Mouse (Mus musculus) embryonic facial prominence, embryonic 14.5 days (tissue): ENCODE data around the gene Sestd1. TPM values are rescaled to one million over a fixed set of nuclear protein-coding genes. Genes with fewer than 3 reads are reported as not detected.

Source experiments
- ATAC-seq: fragments of 200-750 bp; cut with Nextera tagmentation; 2 replicates; pipeline ENCODE4 v1.8.0; 2017; ENCODE audit warnings: low read depth, moderate number of reproducible peaks, moderate TSS enrichment
- DNase-seq: peaks from one replicate; pipeline ENCODE4 v3.0.0-alpha.2; 2015; ENCODE audit warnings: low spot score
- H3K27ac ChIP-seq: fragments of 300-500 bp; sonication (generic); replicated peaks from 2 replicates; pipeline ENCODE4 v1.5.1; 2014; ENCODE audit warnings: low read depth, mild to moderate bottlenecking, low read length, moderate library complexity
- H3K27me3 ChIP-seq: fragments of 300-500 bp; sonication (generic); replicated peaks from 2 replicates; pipeline ENCODE4 v1.6.1; 2014; ENCODE audit warnings: low read length; ENCODE audit not compliant: control insufficient read depth, insufficient read depth
- H3K36me3 ChIP-seq: fragments of 300-500 bp; sonication (generic); 2 replicates; pipeline ENCODE4 v1.6.1; 2014; ENCODE audit warnings: low read length, mixed read lengths; ENCODE audit not compliant: control insufficient read depth, insufficient read depth
- H3K4me1 ChIP-seq: fragments of 300-500 bp; sonication (generic); 2 replicates; pipeline ENCODE4 v1.6.1; 2014; ENCODE audit warnings: antibody characterized with exemption, low read length; ENCODE audit not compliant: control insufficient read depth, insufficient read depth
- H3K4me2 ChIP-seq: fragments of 300-500 bp; sonication (generic); 2 replicates; pipeline ENCODE4 v1.6.1; 2014; ENCODE audit warnings: low read depth, mild to moderate bottlenecking, low read length, moderate library complexity, mixed read lengths
- H3K4me3 ChIP-seq: fragments of 300-500 bp; sonication (generic); 2 replicates; pipeline ENCODE4 v1.5.1; 2014; ENCODE audit warnings: low read depth, mild to moderate bottlenecking, low read length
- H3K9ac ChIP-seq: fragments of 300-500 bp; sonication (generic); 2 replicates; pipeline ENCODE4 v1.6.1; 2014; ENCODE audit warnings: low read depth, mild to moderate bottlenecking, low read length, moderate library complexity, mixed read lengths
- H3K9me3 ChIP-seq: fragments of 300-500 bp; sonication (generic); 2 replicates; pipeline ENCODE4 v1.6.1; 2016; ENCODE audit warnings: low read length; ENCODE audit not compliant: control insufficient read depth
- WGBS: fragments of 180-500 bp; shearing (Covaris S2); extraction: QIAGEN DNeasy Blood & Tissue Kit; methylation state at CpG from one replicate; pipeline ENCODE4 v1.1.7; 2014; 5-methylcytosine and 5-hydroxymethylcytosine counted together
- polyA plus RNA-seq: library from polyadenylated mRNA; unstranded; fragments of >200 nt; fragmentation: Nextera tagmentation; extraction: Ambion mirVana; gene quantifications from 2 replicates; pipeline ENCODE4 v1.2.1, GENCODE M21; 2014

The Sestd1 gene
- polyA plus RNA-seq, 1 experiment from 2014 or later: 19.6 TPM

GRCm38 (mm10) chr2:77309313-77309712 is 28.9 kb upstream of the Sestd1 start:
- ATAC-seq: no peak
- no peak overlapping the region for H3K4me2 ChIP-seq
- no peak for DNase-seq
- H3K9ac ChIP-seq: no peak overlapping the region
- no peaks in the 10 kb centered on the region for H3K4me1 ChIP-seq
- H3K9me3 ChIP-seq: no peaks in the 10 kb centered on the region
- H3K27me3 ChIP-seq: no peaks in the 10 kb centered on the region
- no peaks in the 10 kb centered on the region for H3K36me3 ChIP-seq
- WGBS: 59% methylated on average over 7 of the region's 7 CpGs
- no peak overlapping the region for H3K27ac ChIP-seq
- H3K4me3 ChIP-seq: no peak overlapping the region

- WGBS: 81% methylated on average over 3 of the region's 3 CpGs
- Histone ChIP-seq H3K9me3 (no peaks in the 10 kb centered on the region), H3K27ac (no peak overlapping the region), H3K4me2 (no peak overlapping the region), H3K36me3 (no peaks in the 10 kb centered on the region), H3K4me3 (no peak overlapping the region), H3K9ac (no peak overlapping the region), H3K4me1 (no peaks in the 10 kb centered on the region), H3K27me3 (no peaks in the 10 kb centered on the region)
- no peak for ATAC-seq
- DNase-seq: no peak
These were observed 24.1 kb upstream of the Sestd1 start for GRCm38 (mm10) chr2:77304494-77304893.

- DNase-seq: no peak
- no peak for ATAC-seq
- no peak overlapping the region for H3K4me2 ChIP-seq
- no peaks in the 10 kb centered on the region for H3K36me3 ChIP-seq
- H3K27ac ChIP-seq: no peak overlapping the region
- H3K4me1 ChIP-seq: no peaks in the 10 kb centered on the region
- no peak overlapping the region for H3K9ac ChIP-seq
- no peaks in the 10 kb centered on the region for H3K27me3 ChIP-seq
- no peaks in the 10 kb centered on the region for H3K9me3 ChIP-seq
- no peak overlapping the region for H3K4me3 ChIP-seq
- 78% methylated on average over 3 of the region's 3 CpGs for WGBS
These were observed 23.3 kb upstream of the Sestd1 start for GRCm38 (mm10) chr2:77303716-77304115.

- Histone ChIP-seq H3K4me3 (no peak overlapping the region), H3K27me3 (no peaks in the 10 kb centered on the region), H3K27ac (no peak overlapping the region), H3K4me2 (no peak overlapping the region), H3K4me1 (no peaks in the 10 kb centered on the region), H3K36me3 (no peaks in the 10 kb centered on the region), H3K9ac (no peak overlapping the region), H3K9me3 (no peaks in the 10 kb centered on the region)
- WGBS: 81% methylated on average over 6 of the region's 6 CpGs
- no peak for ATAC-seq
- DNase-seq: no peak
These were observed 22.4 kb upstream of the Sestd1 start for GRCm38 (mm10) chr2:77302655-77303348.

GRCm38 (mm10) chr2:77301687-77302389 is 21.4 kb upstream of the Sestd1 start:
- no peaks in the 10 kb centered on the region for H3K36me3 ChIP-seq
- no peaks in the 10 kb centered on the region for H3K9me3 ChIP-seq
- ATAC-seq: no peak
- WGBS: 62% methylated on average over 9 of the region's 9 CpGs
- no peaks in the 10 kb centered on the region for H3K27me3 ChIP-seq
- H3K4me1 ChIP-seq: no peaks in the 10 kb centered on the region
- no peak overlapping the region for H3K4me3 ChIP-seq
- no peak for DNase-seq
- no peak overlapping the region for H3K4me2 ChIP-seq
- no peak overlapping the region for H3K9ac ChIP-seq
- no peak overlapping the region for H3K27ac ChIP-seq

- H3K4me3 ChIP-seq: no peak overlapping the region
These were observed 9.3 kb upstream of the Sestd1 start for GRCm38 (mm10) chr2:77289701-77290100.

GRCm38 (mm10) chr2:77286755-77287154 is 6.4 kb upstream of the Sestd1 start:
- Histone ChIP-seq H3K9me3 (no peaks in the 10 kb centered on the region), H3K27ac (no peak overlapping the region), H3K4me1 (no peaks in the 10 kb centered on the region), H3K4me2 (no peak overlapping the region), H3K9ac (no peak overlapping the region), H3K4me3 (no peak overlapping the region), H3K27me3 (no peaks in the 10 kb centered on the region), H3K36me3 (no peaks in the 10 kb centered on the region)
- 27% methylated on average over 2 of the region's 2 CpGs for WGBS
- ATAC-seq (no peak), DNase-seq (no peak)

More at GRCm38 (mm10) chr2:77289701-77290100, 9.3 kb upstream of the Sestd1 start:
- Histone ChIP-seq H3K4me2 (no peak overlapping the region), H3K9me3 (no peaks in the 10 kb centered on the region), H3K4me1 (no peaks in the 10 kb centered on the region), H3K9ac (no peak overlapping the region), H3K27ac (no peak overlapping the region), H3K36me3 (no peaks in the 10 kb centered on the region), H3K27me3 (no peaks in the 10 kb centered on the region)
- no peak for ATAC-seq
- no peak for DNase-seq
- 72% methylated on average over 6 of the region's 6 CpGs for WGBS

- DNase-seq: no peak
- Histone ChIP-seq H3K27me3 (no peaks in the 10 kb centered on the region), H3K36me3 (no peaks in the 10 kb centered on the region), H3K27ac (no peak overlapping the region), H3K4me2 (no peak overlapping the region), H3K9me3 (no peaks in the 10 kb centered on the region), H3K9ac (no peak overlapping the region), H3K4me1 (no peaks in the 10 kb centered on the region), H3K4me3 (no peak overlapping the region)
- ATAC-seq: no peak
- WGBS: 78% methylated on average over 2 of the region's 2 CpGs
These were observed 4.0 kb upstream of the Sestd1 start for GRCm38 (mm10) chr2:77284281-77284899.
